Mouse (Mus musculus): ENCODE data around the gene Bsdc1. TPM values are rescaled to one million over a fixed set of nuclear protein-coding genes. Genes with fewer than 3 reads are reported as not detected.

Gene Bsdc1
- total and polyA plus RNA-seq, 3 experiments = 14.1 to 19.2 TPM; not detected in 1

DNA sequence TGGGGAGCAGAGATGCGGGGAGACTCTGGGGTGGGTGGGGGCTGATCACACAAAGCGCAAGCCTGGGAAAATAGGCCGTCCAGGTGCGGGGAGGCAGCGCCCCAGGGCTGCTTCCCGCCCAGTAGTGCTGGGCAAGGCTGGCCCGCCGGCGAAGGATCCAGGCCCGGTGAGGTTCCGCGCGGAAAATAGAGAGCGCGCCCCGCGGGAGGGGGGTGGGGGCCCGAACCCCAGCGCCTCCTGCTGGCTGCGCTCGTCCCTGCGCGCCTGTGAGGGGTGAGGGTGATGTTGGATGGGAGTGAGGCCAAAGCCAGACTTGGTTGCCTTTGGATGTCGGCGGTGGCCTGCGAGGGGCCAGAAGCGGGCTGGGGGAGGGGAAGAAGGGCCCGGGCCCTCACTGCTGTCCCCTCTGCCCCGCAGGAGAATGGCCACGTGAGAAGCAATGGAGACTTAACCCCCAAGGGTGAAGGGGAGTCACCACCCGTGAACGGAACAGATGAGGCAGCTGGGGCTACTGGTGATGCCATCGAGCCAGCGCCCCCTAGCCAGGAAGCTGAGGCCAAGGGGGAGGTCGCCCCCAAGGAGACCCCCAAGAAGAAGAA is 53.0 kb downstream of the Bsdc1 start:
- no peaks in the 10 kb centered on the region for H3K4me1 ChIP-seq (ENCODE audit: control insufficient read depth in 1 of 2, insufficient read depth in 2 of 2, low read length in 2 of 2)
- TF ChIP-seq HCFC1 (IDR thresholded peaks at IDR 0.05; ENCODE audit: low read depth, low read length) = peak; percentile 58; the same call in 1 of the 2 replicates
- TF ChIP-seq TCF12 (IDR thresholded peaks at IDR 0.05; ENCODE audit: low read depth, low read length) = peak; percentile 43; the same call in 1 of the 2 replicates
- no peak for TF ChIP-seq EP300 (IDR thresholded peaks at IDR 0.05; ENCODE audit: low read depth in 1 of 2, low read length in 2 of 2)
- TF ChIP-seq GABPA (IDR thresholded peaks at IDR 0.05; ENCODE audit: low read depth, low read length) = no peak
- peak; percentile 12 for TF ChIP-seq RAD21 (IDR thresholded peaks at IDR 0.05; ENCODE audit: low read depth, low read length)
- TF ChIP-seq NRF1 (IDR thresholded peaks at IDR 0.05; ENCODE audit: insufficient read depth, low read depth, low read length, poor library complexity, severe bottlenecking) = 0 out of 2 replicates have a peak, but pooled peaks have one; percentile 21
- TF ChIP-seq ELF1 (IDR thresholded peaks at IDR 0.05; ENCODE audit: low read depth, low read length) = peak; percentile 18; the same call in 1 of the 2 replicates
- TF ChIP-seq CTCF (IDR thresholded peaks at IDR 0.05 in 2 of 3, conservative IDR thresholded peaks at IDR 0.05 in 1 of 3; ENCODE audit: control insufficient read depth in 1 of 3, insufficient read depth in 1 of 3, low read depth in 2 of 3, low read length in 3 of 3, poor library complexity in 1 of 3, severe bottlenecking in 1 of 3) = peak; percentile 61 to 93 (median 85); a peak in 5 of 6 replicates
- TF ChIP-seq MXI1 (IDR thresholded peaks at IDR 0.05; ENCODE audit: low read depth, low read length) = peak; percentile 46; the same call in 1 of the 2 replicates
- TF ChIP-seq ETS1 (IDR thresholded peaks at IDR 0.05; ENCODE audit: low read depth, low read length) = 0 out of 2 replicates have a peak, but pooled peaks have one; percentile 29
- peak; percentile 53; the same call in 1 of the 2 replicates for TF ChIP-seq SIN3A (IDR thresholded peaks at IDR 0.05; ENCODE audit: low read length)
- no peak for TF ChIP-seq MYC (IDR thresholded peaks at IDR 0.05; ENCODE audit: low read depth, low read length)
- TF ChIP-seq MAZ (IDR thresholded peaks at IDR 0.05; ENCODE audit: low read depth, low read length) = peak; percentile 99
- no peak for TF ChIP-seq POLR2A (IDR thresholded peaks at IDR 0.05; ENCODE audit: control insufficient read depth in 1 of 2, insufficient read depth in 1 of 2, low read depth in 1 of 2, low read length in 2 of 2, poor library complexity in 1 of 2)
- TF ChIP-seq SMC3 (IDR thresholded peaks at IDR 0.05; ENCODE audit: low read depth, low read length) = peak; percentile 61
- TF ChIP-seq BHLHE40 (IDR thresholded peaks at IDR 0.05; ENCODE audit: borderline replicate concordance, low read depth, low read length) = 0 out of 2 replicates have a peak, but pooled peaks have one; percentile 32
- no peak for TF ChIP-seq POLR2AphosphoS5 (IDR thresholded peaks at IDR 0.05; ENCODE audit: borderline replicate concordance, low read depth, low read length)
- peak; percentile 74 for DNase-seq (ENCODE audit: low read depth, low spot score)
- H3K79me2 ChIP-seq (ENCODE audit: control insufficient read depth, insufficient read depth, low read length, poor library complexity) = no peaks in the 10 kb centered on the region; the same call in 1 of the 2 replicates
- no peaks in the 10 kb centered on the region for H3K36me3 ChIP-seq (ENCODE audit: control insufficient read depth in 1 of 2, insufficient read depth in 2 of 2, low read length in 2 of 2)
- H3K27ac ChIP-seq (ENCODE audit: control insufficient read depth, low read depth, low read length) = no peak overlapping the region
- peak overlapping the region; percentile 88 for H3K9ac ChIP-seq (ENCODE audit: control insufficient read depth, low read depth, low read length, poor library complexity, severe bottlenecking)
- H3K4me3 ChIP-seq (ENCODE audit: control insufficient read depth in 1 of 2, insufficient read depth in 1 of 2, low read depth in 2 of 2, low read length in 2 of 2) = peak overlapping the region; percentile 67 to 93
- no peaks in the 10 kb centered on the region for H3K9me3 ChIP-seq (replicated peaks; ENCODE audit: insufficient read depth, low read length)
- H3K27me3 ChIP-seq (ENCODE audit: control insufficient read depth in 1 of 2, insufficient read depth in 2 of 2, low read length in 2 of 2) = no peaks in the 10 kb centered on the region

DNA sequence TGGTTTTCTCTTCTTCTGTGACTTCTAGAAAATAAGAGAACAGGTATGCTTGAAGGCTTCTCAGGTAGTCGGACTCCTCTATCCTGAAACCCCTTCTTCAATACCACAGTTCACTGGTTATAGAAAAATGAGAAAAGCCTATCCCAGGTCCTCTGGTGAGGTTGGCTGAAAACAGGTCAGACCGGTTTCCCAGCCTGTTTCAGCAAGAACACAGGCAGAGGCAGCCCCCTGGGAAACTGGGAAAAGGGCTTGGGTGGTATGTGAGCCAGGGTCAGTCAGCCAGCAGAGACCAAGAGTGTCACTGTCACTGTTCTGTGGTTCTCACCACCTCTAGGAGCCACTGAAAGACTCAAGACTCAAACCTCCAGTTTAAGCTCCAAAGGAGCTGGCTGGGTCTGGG is 55.5 kb downstream of the Bsdc1 start:
- Histone ChIP-seq H3K79me2 (ENCODE audit: control insufficient read depth, insufficient read depth, low read length, poor library complexity) (no peaks in the 10 kb centered on the region; the same call in 1 of the 2 replicates), H3K9me3 (replicated peaks; ENCODE audit: insufficient read depth, low read length) (no peaks in the 10 kb centered on the region), H3K9ac (ENCODE audit: control insufficient read depth, low read depth, low read length, poor library complexity, severe bottlenecking) (no peak overlapping the region), H3K4me3 (ENCODE audit: control insufficient read depth in 1 of 2, insufficient read depth in 1 of 2, low read depth in 2 of 2, low read length in 2 of 2) (no peak overlapping the region), H3K27me3 (ENCODE audit: control insufficient read depth in 1 of 2, insufficient read depth in 2 of 2, low read length in 2 of 2) (no peaks in the 10 kb centered on the region), H3K36me3 (ENCODE audit: control insufficient read depth in 1 of 2, insufficient read depth in 2 of 2, low read length in 2 of 2) (peaks cover 0 to 9% of the 10 kb centered on the region in 2 experiments; a peak in 2 of 4 replicates), H3K27ac (ENCODE audit: control insufficient read depth, low read depth, low read length) (no peak overlapping the region), H3K4me1 (ENCODE audit: control insufficient read depth in 1 of 2, insufficient read depth in 2 of 2, low read length in 2 of 2) (no peaks in the 10 kb centered on the region)
- TF ChIP-seq NELFE (IDR thresholded peaks at IDR 0.05; ENCODE audit: low read depth, low read length) (no peak), POLR2AphosphoS2 (IDR thresholded peaks at IDR 0.05; ENCODE audit: low read length) (no peak), UBTF (IDR thresholded peaks at IDR 0.05; ENCODE audit: borderline replicate concordance, insufficient read depth, low read depth, low read length) (no peak), USF1 (IDR thresholded peaks at IDR 0.05; ENCODE audit: low read depth, low read length) (no peak), MYB (IDR thresholded peaks at IDR 0.05; ENCODE audit: low read depth, low read length) (no peak), HCFC1 (IDR thresholded peaks at IDR 0.05; ENCODE audit: low read depth, low read length) (no peak), ZKSCAN1 (IDR thresholded peaks at IDR 0.05; ENCODE audit: low read depth, low read length) (no peak), BHLHE40 (IDR thresholded peaks at IDR 0.05; ENCODE audit: borderline replicate concordance, low read depth, low read length) (no peak), SIN3A (IDR thresholded peaks at IDR 0.05; ENCODE audit: low read length) (no peak), TAL1 (IDR thresholded peaks at IDR 0.05; ENCODE audit: low read length) (no peak), MAZ (IDR thresholded peaks at IDR 0.05; ENCODE audit: low read depth, low read length) (no peak), MAFK (IDR thresholded peaks at IDR 0.05; ENCODE audit: borderline replicate concordance, low read depth, low read length) (no peak), ETS1 (IDR thresholded peaks at IDR 0.05; ENCODE audit: low read depth, low read length) (no peak), CTCF (IDR thresholded peaks at IDR 0.05 in 2 of 3, conservative IDR thresholded peaks at IDR 0.05 in 1 of 3; ENCODE audit: control insufficient read depth in 1 of 3, insufficient read depth in 1 of 3, low read depth in 2 of 3, low read length in 3 of 3, poor library complexity in 1 of 3, severe bottlenecking in 1 of 3) (no peak), GATA1 (IDR thresholded peaks at IDR 0.05; ENCODE audit: low read depth, low read length) (no peak), GABPA (IDR thresholded peaks at IDR 0.05; ENCODE audit: low read depth, low read length) (no peak)
- no peak for DNase-seq (ENCODE audit: low read depth, low spot score)
